ENCODE assay signal across 16 mouse cellular contexts in genomic region chr7:142488053-142488452, GRCm38 (mm10). TPM values are rescaled to one million over a fixed set of nuclear protein-coding genes. Genes with fewer than 3 reads are reported as not detected.
A peak's percentile ranks its signal among the peaks of the same experiment; 100 is the strongest.
DNase-seq lines count a peak whose midpoint lies in the region; ATAC-seq lines count a peak whose summit lies in the region.
"Had no signal": no experiment of that assay in that cellular context is flagged by ENCODE, and none has a peak within 500 bp of the region (broad histone marks: within the 10 kb centered on the region; RNA-seq: fewer than 3 reads in every experiment).

No protein-coding gene starts in this region.

- no peaks in the 10 kb centered on the region for H3K27me3 ChIP-seq in heart, embryonic 15.5 days
- no peaks in the 10 kb centered on the region for H3K27me3 ChIP-seq in midbrain, embryonic 11.5 days (ENCODE audit: control insufficient read depth, insufficient read depth, low read length)
- no peaks in the 10 kb centered on the region for H3K27me3 ChIP-seq in midbrain, embryonic 15.5 days (replicated peaks)
- H3K27me3 ChIP-seq in limb, embryonic 11.5 days (ENCODE audit: control insufficient read depth, insufficient read depth, low read length) = no peaks in the 10 kb centered on the region
- H3K27me3 ChIP-seq: Patski had no signal

- peak overlapping the region; percentile 96 for H3K27ac ChIP-seq in heart, embryonic 15.5 days
- H3K27ac ChIP-seq in midbrain, embryonic 11.5 days (ENCODE audit: low read depth, low read length) = no peak overlapping the region
- H3K27ac ChIP-seq in midbrain, embryonic 15.5 days = no peak overlapping the region
- peak overlapping the region; percentile 93 for H3K27ac ChIP-seq in limb, embryonic 11.5 days (replicated peaks; ENCODE audit: low read depth, low read length)
- H3K27ac ChIP-seq: left cerebral cortex, adult 2 months; liver, embryonic 13.5 days had no signal

- H3K9ac ChIP-seq in heart, embryonic 15.5 days = no peak overlapping the region
- no peak overlapping the region for H3K9ac ChIP-seq in midbrain, embryonic 11.5 days (ENCODE audit: low read length)
- no peak overlapping the region for H3K9ac ChIP-seq in midbrain, embryonic 15.5 days
- H3K9ac ChIP-seq in limb, embryonic 11.5 days (ENCODE audit: low read length) = peak overlapping the region; percentile 53; the same call in 1 of the 2 replicates
- H3K9ac ChIP-seq: liver, embryonic 13.5 days had no signal

- ATAC-seq in heart, embryonic 15.5 days (replicated peaks; ENCODE audit: insufficient number of reproducible peaks, insufficient read depth, low FRiP score, low read depth) = no peak
- no peak for ATAC-seq in midbrain, embryonic 11.5 days (ENCODE audit: low FRiP score)
- no peak for ATAC-seq in midbrain, embryonic 15.5 days (replicated peaks)
- ATAC-seq in limb, embryonic 11.5 days (ENCODE audit: insufficient number of reproducible peaks, low FRiP score, low TSS enrichment, low read depth) = no peak
- ATAC-seq: Patski had no signal

- DNase-seq in heart, adult 8-10 months (ENCODE audit: low spot score) = no peak
- DNase-seq in midbrain, embryonic 11.5 days (ENCODE audit: low spot score, missing footprints) = peak; percentile 81
- DNase-seq in limb, embryonic 11.5 days (ENCODE audit: low spot score) = no peak
- no peak for DNase-seq in cerebellum, postnatal 36 days
- DNase-seq in embryo, embryonic 11 days = no peak
- DNase-seq: thymus, postnatal 4 days had no signal

- H3K4me1 ChIP-seq in heart, embryonic 15.5 days (replicated peaks) = peaks cover 52% of the 10 kb centered on the region
- peaks cover 11% of the 10 kb centered on the region for H3K4me1 ChIP-seq in midbrain, embryonic 11.5 days (ENCODE audit: control insufficient read depth, insufficient read depth, low read length)
- H3K4me1 ChIP-seq in midbrain, embryonic 15.5 days = peaks cover 10% of the 10 kb centered on the region; the same call in 1 of the 2 replicates
- peaks cover 43% of the 10 kb centered on the region for H3K4me1 ChIP-seq in limb, embryonic 11.5 days (ENCODE audit: control insufficient read depth, insufficient read depth, low read length)

- no peak overlapping the region for H3K4me2 ChIP-seq in heart, embryonic 15.5 days
- no peak overlapping the region for H3K4me2 ChIP-seq in midbrain, embryonic 11.5 days
- no peak overlapping the region for H3K4me2 ChIP-seq in midbrain, embryonic 15.5 days
- no peak overlapping the region for H3K4me2 ChIP-seq in limb, embryonic 11.5 days (ENCODE audit: low read depth, severe bottlenecking)
- H3K4me2 ChIP-seq: liver, embryonic 13.5 days had no signal

- no peak overlapping the region for H3K4me3 ChIP-seq in heart, embryonic 15.5 days
- H3K4me3 ChIP-seq in midbrain, embryonic 11.5 days (ENCODE audit: low read depth, low read length) = no peak overlapping the region
- no peak overlapping the region for H3K4me3 ChIP-seq in midbrain, embryonic 15.5 days
- H3K4me3 ChIP-seq in limb, embryonic 11.5 days (ENCODE audit: low read depth, low read length) = no peak overlapping the region
- H3K4me3 ChIP-seq: erythroblast, embryonic 14.5 days; left cerebral cortex, adult 2 months; liver, embryonic 13.5 days had no signal

- WGBS in heart, embryonic 15.5 days = 72% methylated on average over 3 of the region's 3 CpGs
- WGBS in midbrain, embryonic 11.5 days = 71% methylated on average over 3 of the region's 3 CpGs
- WGBS in midbrain, embryonic 15.5 days = 77% methylated on average over 3 of the region's 3 CpGs
- WGBS in limb, embryonic 11.5 days = 86% methylated on average over 3 of the region's 3 CpGs

- H3K36me3 ChIP-seq in heart, embryonic 15.5 days = peaks cover 22% of the 10 kb centered on the region; the same call in 1 of the 2 replicates
- no peaks in the 10 kb centered on the region for H3K36me3 ChIP-seq in midbrain, embryonic 11.5 days (ENCODE audit: control insufficient read depth, insufficient read depth, low read length)
- no peaks in the 10 kb centered on the region for H3K36me3 ChIP-seq in midbrain, embryonic 15.5 days (replicated peaks)
- no peaks in the 10 kb centered on the region for H3K36me3 ChIP-seq in limb, embryonic 11.5 days (ENCODE audit: control insufficient read depth, insufficient read depth, low read length)
- H3K36me3 ChIP-seq: liver, embryonic 13.5 days had no signal

- no peaks in the 10 kb centered on the region for H3K9me3 ChIP-seq in heart, embryonic 15.5 days (replicated peaks)
- no peaks in the 10 kb centered on the region for H3K9me3 ChIP-seq in midbrain, embryonic 11.5 days (ENCODE audit: control insufficient read depth, low read length)
- H3K9me3 ChIP-seq in midbrain, embryonic 15.5 days = no peaks in the 10 kb centered on the region
- H3K9me3 ChIP-seq in limb, embryonic 11.5 days (ENCODE audit: control insufficient read depth, low read length) = no peaks in the 10 kb centered on the region
- H3K9me3 ChIP-seq: liver, embryonic 13.5 days had no signal

RNA-seq across cellular contexts. Expression of gene Tnnt3, which starts 10.6 kb away (rescaled TPM):
- polyA plus RNA-seq in heart, embryonic 15.5 days (2015; fragmentation: Nextera tagmentation; extraction: Ambion mirVana) = 4.6 and 4.8 TPM in 2 replicates
- 10 to 100 TPM in 1 of 4 experiments, 1 to 10 TPM in 3; 7.6 to 13.6 (median 9.6) TPM for total RNA-seq in heart, adult 8-10 months (2022)
- 0.77 and 2.0 TPM in 2 replicates for polyA plus RNA-seq in midbrain, embryonic 11.5 days (2014; fragmentation: Nextera tagmentation; extraction: Ambion mirVana)
- polyA plus RNA-seq in midbrain, embryonic 15.5 days (2015; fragmentation: Nextera tagmentation; extraction: Ambion mirVana) = 1.6 TPM in 2 replicates
- polyA plus RNA-seq in limb, embryonic 11.5 days (2014; fragmentation: Nextera tagmentation; extraction: Ambion mirVana) = 8.0 and 10.8 TPM in 2 replicates
- total RNA-seq: adrenal gland, adult 2 months; granulocyte monocyte progenitor cell, adult 5-6 weeks; left cerebral cortex, adult 2 months had no signal
- polyA plus RNA-seq: adrenal gland, adult 2 months; erythroblast, embryonic 14.5 days had no signal

RNA-seq across cellular contexts. Expression of gene Lsp1, which starts 27.4 kb away (rescaled TPM):
- polyA plus RNA-seq in heart, embryonic 15.5 days (2015; fragmentation: Nextera tagmentation; extraction: Ambion mirVana) = 49.6 and 83.5 TPM in 2 replicates
- total RNA-seq in heart, adult 8-10 months (2022) = 10 to 100 TPM; 24.0 to 40.3 (median 31.7) TPM
- 11.1 and 13.1 TPM in 2 replicates for polyA plus RNA-seq in midbrain, embryonic 11.5 days (2014; fragmentation: Nextera tagmentation; extraction: Ambion mirVana)
- 3.7 and 5.4 TPM in 2 replicates for polyA plus RNA-seq in midbrain, embryonic 15.5 days (2015; fragmentation: Nextera tagmentation; extraction: Ambion mirVana)
- polyA plus RNA-seq in limb, embryonic 11.5 days (2014; fragmentation: Nextera tagmentation; extraction: Ambion mirVana) = 22.8 and 23.3 TPM in 2 replicates

RNA-seq across cellular contexts. Expression of gene Mrpl23, which starts 44.4 kb away (rescaled TPM):
- polyA plus RNA-seq in heart, embryonic 15.5 days (2015; fragmentation: Nextera tagmentation; extraction: Ambion mirVana) = 17.0 and 18.7 TPM in 2 replicates
- total RNA-seq in heart, adult 8-10 months (2022) = 10 to 100 TPM in 2 of 4 experiments, 1 to 10 TPM in 1, under 1 TPM in 1; 0.90 to 35.4 (median 16.1) TPM
- polyA plus RNA-seq in midbrain, embryonic 11.5 days (2014; fragmentation: Nextera tagmentation; extraction: Ambion mirVana) = 13.9 and 16.6 TPM in 2 replicates
- polyA plus RNA-seq in midbrain, embryonic 15.5 days (2015; fragmentation: Nextera tagmentation; extraction: Ambion mirVana) = 22.4 and 24.0 TPM in 2 replicates
- 17.8 and 19.7 TPM in 2 replicates for polyA plus RNA-seq in limb, embryonic 11.5 days (2014; fragmentation: Nextera tagmentation; extraction: Ambion mirVana)

RNA-seq across cellular contexts. Expression of gene Tnni2, which starts 46.4 kb away (rescaled TPM):
- 16.8 and 16.9 TPM in 2 replicates for polyA plus RNA-seq in heart, embryonic 15.5 days (2015; fragmentation: Nextera tagmentation; extraction: Ambion mirVana)
- 1 to 10 TPM; 5.1 to 10.0 (median 7.8) TPM for total RNA-seq in heart, adult 8-10 months (2022)
- 0.47 and 0.96 TPM in 2 replicates for polyA plus RNA-seq in midbrain, embryonic 11.5 days (2014; fragmentation: Nextera tagmentation; extraction: Ambion mirVana)
- 0.25 and 0.74 TPM in 2 replicates for polyA plus RNA-seq in midbrain, embryonic 15.5 days (2015; fragmentation: Nextera tagmentation; extraction: Ambion mirVana)
- 7.0 and 10.3 TPM in 2 replicates for polyA plus RNA-seq in limb, embryonic 11.5 days (2014; fragmentation: Nextera tagmentation; extraction: Ambion mirVana)
- polyA plus RNA-seq: adrenal gland, adult 2 months; erythroblast, embryonic 14.5 days had no signal

RNA-seq across cellular contexts. Expression of gene Syt8, which starts 53.4 kb away (rescaled TPM):
- 0.48 and 1.7 TPM in 2 replicates for polyA plus RNA-seq in heart, embryonic 15.5 days (2015; fragmentation: Nextera tagmentation; extraction: Ambion mirVana)
- under 1 TPM in 1 of 4 experiments, not detected in 3; 0.25 TPM for total RNA-seq in heart, adult 8-10 months (2022)
- not detected in 2 replicates for polyA plus RNA-seq in midbrain, embryonic 11.5 days (2014; fragmentation: Nextera tagmentation; extraction: Ambion mirVana)
- polyA plus RNA-seq in midbrain, embryonic 15.5 days (2015; fragmentation: Nextera tagmentation; extraction: Ambion mirVana) = not detected in 2 replicates
- 0.62 TPM in 1 of 2 replicates, not detected in the other for polyA plus RNA-seq in limb, embryonic 11.5 days (2014; fragmentation: Nextera tagmentation; extraction: Ambion mirVana)
- total RNA-seq: adrenal gland, adult 2 months; granulocyte monocyte progenitor cell, adult 5-6 weeks; left cerebral cortex, adult 2 months; monocyte, adult 5-6 weeks had no signal
- polyA plus RNA-seq: erythroblast, embryonic 14.5 days; frontal cortex, adult 2 months; liver, embryonic 13.5 days had no signal

Comparison
In these comparisons a context has a peak if more than half of its experiments do, and no peak if none do; other contexts are left out.
1. H3K27ac ChIP-seq: peak in heart, embryonic 15.5 days (single experiment) and limb, embryonic 11.5 days (single experiment); none in midbrain, embryonic 11.5 days (single experiment) and midbrain, embryonic 15.5 days (single experiment).